Mouse (Mus musculus) layer of hippocampus, adult 11-12 months (tissue): ENCODE results near the gene Klhl9.
"Not testable (repeated sequence)": the region's sequence is repeated elsewhere in the genome, so short reads cannot be mapped to it uniquely, and the experiment has no call there.

ENCODE experiments used
- DNase-seq: peaks from one replicate; pipeline ENCODE4 v3.0.0; 2022; ENCODE audit warnings: low spot score

The Klhl9 gene

DNA sequence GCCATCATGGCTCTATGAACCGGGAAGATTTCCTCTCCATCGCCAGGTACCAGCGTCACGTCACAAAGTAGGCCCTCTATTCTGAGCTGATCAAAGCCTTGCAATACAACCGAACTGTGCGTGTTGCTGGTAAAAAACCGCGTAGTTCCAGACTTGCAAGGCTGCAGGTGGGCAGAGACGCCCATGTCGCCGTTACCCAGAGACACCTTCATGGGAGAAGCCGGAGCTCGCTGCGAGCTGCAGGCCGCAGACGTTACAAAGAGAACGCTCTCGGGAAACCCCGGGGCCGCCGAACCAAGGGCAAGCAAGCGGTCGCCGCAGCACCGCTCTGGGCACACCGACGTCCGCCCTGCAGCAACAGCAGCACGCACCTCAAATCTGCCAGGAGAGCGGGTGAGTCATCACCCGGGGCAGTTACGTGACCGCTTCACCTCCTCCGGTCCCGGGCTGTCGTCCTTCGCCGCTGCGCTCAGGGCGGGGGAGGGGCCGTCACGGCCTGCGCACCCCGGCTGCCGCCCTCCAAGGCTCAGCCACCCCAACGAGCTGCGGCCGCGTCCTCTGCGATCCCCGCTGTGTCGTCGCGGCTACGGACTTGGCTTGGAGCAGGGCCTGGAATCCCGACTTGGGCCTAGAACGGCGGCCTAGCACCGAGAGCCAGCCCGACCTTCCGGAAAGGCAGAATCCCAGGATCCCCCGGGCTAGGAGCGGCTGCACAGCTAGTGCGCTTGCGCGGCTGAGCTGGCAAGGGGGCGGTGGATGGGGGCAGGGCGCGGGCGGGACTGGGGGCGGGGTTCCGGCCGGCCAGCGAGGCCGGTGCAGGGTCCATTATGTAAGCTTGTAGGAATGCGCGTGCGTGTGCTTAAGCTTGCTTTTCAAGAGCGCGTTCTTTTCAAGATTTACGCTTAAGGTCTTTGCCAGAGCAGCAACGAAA, at the start of gene Klhl9, which contains the start of gene Gm26566:
TSS of gene Klhl9 (minus strand) at position 675 of the 931 bp plus-strand sequence.
TSS of gene Gm26566 (plus strand) at position 15 of the 931 bp plus-strand sequence.
- DNase-seq: peak; percentile 87

DNA sequence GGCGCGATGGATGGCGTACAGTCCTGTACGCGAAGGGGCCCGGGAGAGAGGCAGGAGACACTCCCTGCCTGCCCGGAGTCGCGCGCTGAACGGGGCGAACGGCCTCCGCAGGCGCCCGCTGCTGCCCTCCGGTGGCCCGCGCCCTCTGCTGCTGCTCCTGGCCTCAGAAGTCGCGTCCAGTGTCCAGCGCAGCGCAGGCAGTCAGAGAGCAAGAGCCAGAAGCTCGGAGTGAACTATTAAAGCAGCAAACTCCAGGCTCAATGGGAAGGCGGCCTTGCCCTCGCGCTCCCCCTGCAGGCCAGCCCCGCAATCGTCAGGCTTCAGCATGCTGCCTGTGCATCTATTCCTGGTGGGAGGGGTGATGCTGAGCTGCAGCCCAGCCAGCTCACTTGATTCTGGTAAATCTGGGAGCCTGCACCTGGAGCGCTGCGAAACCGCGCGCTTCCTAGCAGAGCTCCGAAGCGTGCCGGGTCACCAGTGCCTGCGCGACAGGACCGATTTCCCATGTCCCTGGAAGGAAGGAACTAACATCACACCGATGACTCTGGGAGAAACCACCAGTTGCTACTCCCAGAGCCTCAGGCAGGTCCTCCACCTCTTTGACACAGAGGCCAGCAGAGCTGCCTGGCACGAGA, 41.2 kb upstream of the Klhl9 start:
- not testable (repeated sequence) for DNase-seq

DNA sequence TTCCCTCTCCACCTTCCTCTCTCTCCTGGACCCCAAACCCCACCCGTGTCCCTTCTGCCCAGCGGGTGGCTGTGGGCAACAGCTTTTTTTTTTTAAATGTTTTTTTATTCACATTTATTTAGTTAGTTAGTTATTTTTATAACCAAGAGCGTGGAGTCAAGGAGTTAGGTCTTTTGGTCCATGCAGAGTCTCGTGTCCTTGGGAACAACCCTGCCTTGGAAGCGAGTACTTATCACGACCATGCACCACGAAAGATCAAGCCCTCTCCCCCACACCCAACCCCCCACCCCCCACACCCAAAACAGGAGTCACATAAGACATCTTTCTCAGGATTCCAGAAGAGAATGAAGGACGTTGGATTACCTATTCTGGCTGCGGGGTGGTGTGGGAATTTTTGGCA, 40.1 kb upstream of the Klhl9 start:
- DNase-seq: not testable (repeated sequence)

DNA sequence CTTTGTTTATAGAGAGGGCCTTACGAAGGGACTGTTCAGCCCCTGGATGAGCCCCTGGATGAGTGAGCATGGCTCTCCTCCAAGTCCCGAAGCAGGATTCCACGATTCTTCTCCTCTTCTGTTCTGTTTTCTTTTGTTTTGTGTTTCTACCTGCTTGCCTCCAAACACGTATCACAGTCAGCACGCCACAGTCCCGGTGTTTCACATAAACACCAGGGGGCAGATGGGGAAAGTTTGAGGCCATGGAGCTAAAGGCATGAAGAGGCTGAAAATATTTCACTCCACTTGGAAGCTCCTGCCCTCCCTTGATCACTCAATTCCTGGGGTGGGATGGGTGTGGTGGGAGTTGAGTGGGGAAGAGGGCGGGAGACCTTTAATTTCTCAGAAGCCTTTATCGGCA, 39.5 kb upstream of the Klhl9 start:
- peak; percentile 83 for DNase-seq

DNA sequence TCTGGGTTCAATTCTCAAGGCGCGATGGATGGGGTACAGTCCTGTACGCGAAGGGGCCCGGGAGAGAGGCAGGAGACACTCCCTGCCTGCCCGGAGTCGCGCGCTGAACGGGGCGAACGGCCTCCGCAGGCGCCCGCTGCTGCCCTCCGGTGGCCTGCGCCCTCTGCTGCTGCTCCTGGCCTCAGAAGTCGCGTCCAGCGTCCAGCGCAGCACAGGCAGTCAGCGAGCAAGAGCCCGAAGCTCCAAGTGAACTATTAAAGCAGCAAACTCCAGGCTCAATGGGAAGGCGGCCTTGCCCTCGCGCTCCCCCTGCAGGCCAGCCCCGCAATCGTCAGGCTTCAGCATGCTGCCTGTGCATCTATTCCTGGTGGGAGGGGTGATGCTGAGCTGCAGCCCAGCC, 38.2 kb upstream of the Klhl9 start:
- DNase-seq: peak; percentile 56

DNA sequence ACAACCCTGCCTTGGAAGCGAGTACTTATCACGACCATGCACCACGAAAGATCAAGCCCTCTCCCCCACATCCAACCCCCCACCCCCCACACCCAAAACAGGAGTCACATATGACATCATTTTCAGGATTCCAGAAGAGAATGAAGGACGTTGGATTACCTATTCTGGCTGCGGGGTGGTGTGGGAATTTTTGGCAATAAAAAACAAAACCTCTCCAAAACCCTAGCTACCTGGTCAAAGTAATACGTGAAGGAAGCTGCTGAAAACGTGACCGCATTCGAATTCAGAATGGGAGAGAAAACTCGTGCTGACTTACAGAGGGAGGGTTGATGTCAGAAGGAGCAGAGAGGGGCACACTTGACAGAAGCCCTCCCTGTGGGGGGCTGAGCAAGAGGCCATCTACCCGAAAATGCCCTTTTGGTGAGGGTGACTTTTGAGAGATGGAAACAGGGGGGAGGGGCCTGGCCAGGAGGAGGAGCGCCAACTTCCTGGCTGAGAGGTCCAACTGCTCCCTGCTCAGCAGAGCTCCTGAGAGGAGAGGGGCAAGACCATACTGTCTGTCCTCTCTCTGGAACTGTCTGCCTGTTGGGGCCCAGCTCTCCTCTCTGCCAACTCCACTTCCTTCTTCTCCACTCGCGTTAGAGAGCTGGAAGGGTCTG, 37.5 kb upstream of the Klhl9 start, which contains the start of gene Gm13283:
TSS of gene Gm13283 (plus strand) at position 510 of the 659 bp plus-strand sequence.
- peak; percentile 49 for DNase-seq

DNA sequence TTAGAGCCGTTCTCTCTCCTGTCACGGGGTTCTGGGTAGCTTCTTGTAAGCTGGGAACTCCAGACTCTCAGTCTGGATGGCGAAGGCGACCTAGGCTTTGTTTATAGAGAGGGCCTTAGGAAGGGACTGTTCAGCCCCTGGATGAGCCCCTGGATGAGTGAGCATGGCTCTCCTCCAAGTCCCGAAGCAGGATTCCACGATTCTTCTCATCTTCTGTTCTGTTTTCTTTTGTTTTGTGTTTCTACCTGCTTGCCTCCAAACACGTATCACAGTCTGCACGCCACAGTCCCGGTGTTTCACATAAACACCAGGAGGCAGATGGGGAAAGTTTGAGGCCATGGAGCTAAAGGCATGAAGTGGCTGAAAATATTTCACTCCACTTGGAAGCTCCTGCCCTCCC, 36.5 kb upstream of the Klhl9 start:
- DNase-seq: peak; percentile 41

DNA sequence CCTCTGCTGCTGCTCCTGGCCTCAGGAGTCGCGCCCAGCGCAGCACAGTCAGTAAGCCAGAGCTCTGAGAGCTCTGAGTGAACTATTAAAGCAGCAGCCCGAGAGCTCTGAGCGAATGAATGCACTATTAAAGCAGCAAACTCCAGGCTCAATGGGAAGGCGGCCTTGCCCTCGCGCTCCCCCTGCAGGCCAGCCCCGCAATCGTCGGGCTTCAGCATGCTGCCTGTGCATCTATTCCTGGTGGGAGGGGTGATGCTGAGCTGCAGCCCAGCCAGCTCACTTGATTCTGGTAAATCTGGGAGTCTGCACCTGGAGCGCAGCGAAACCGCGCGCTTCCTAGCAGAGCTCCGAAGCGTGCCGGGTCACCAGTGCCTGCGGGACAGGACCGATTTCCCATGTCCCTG, 35.4 kb upstream of the Klhl9 start:
- peak; percentile 95 for DNase-seq

DNA sequence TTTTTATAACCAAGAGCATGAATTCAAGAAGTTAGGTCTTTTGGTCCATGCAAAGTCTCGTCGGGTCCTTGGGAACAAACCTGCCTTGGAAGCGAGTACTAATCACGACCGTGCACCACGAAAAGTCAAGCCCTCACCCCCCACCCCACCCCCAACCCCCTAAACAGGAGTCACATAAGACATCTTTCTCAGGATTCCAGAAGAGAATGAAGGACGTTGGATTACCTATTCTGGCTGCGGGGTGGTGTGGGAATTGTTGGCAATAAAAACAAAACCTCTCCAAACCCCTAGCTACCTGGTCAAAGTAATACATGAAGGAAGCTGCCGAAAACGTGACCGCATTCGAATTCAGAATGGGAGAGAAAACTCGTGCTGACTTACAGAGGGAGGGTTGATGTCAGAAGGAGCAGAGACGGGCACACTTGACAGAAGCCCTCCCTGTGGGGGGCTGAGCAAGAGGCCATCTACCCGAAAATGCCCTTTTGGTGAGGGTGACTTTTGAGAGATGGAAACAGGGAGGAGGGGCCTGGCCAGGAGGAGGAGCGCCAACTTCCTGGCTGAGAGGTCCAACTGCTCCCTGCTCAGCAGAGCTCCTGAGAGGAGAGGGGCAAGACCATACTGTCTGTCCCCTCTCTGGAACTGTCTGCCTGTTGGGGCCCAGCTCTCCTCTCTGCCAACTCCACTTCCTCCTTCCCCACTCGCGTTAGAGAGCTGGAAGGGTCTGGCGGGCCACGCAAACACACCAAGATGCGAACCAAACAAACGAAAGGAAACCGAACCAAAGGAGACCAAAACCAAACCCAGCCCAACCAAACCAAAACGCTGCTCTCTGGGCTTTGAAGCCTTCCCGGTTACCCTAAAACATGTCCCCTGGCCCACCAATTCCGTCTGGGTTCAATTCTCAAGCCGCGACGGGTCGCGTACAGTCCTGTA, 34.6 kb upstream of the Klhl9 start:
- not testable (repeated sequence) for DNase-seq

DNA sequence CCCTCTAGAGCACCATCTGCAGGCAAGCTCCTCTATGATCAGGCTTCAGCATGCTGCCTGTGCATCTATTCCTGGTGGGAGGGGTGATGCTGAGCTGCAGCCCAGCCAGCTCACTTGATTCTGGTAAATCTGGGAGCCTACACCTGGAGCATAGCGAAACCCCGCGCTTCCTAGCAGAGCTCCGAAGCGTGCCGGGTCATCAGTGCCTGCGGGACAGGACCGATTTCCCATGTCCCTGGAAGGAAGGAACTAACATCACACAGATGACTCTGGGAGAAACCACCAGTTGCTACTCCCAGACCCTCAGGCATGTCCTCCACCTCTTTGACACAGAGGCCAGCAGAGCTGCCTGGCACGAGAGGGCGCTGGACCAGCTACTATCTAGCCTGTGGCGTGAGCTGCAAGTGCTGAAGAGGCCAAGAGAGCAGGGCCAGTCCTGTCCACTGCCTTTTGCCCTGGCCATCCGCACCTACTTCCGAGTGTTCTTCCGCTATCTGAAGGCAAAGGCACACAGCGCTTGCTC, 32.6 kb upstream of the Klhl9 start, which contains the start of gene Gm13271:
TSS of gene Gm13271 (plus strand) at position 51 of the 523 bp plus-strand sequence.
- DNase-seq: peak; percentile 76

DNA sequence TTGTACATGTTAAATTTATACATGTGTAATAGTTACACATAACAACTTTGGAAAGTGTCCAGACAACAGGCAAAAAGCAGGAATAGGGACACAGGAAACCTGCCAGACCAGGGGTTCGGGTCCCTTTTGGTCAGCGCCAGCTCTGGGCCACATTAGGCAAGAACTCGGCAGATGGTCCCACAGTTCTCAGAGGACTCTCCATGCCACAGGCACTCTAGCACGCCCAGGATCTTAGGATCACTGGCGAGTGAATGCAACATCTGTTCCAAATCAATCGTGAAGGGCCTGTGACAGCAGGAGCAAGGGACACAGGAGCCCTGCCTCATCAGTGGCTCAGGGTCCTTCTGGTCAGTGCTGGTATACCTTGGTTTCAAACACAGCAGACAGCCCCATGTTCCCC, 27.7 kb upstream of the Klhl9 start:
- no peak for DNase-seq

DNA sequence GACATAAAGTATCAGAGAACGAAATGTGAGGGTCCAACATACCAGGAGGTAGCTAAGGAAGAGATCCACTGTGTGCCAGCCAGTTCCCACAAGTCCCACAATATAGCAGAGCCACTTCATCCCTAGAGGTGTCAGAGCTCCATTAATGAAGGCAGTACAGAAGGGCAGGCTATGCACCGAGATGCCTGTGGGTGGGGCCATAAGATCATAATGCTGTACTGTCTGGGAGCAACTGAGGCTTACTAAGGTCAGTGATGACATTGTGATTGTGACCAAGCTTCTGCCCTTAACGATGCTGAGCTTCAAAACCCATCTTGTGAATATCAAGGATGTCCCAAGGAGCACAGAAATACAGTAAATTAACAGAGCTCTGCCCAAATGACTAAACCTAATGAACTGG, 21.9 kb upstream of the Klhl9 start:
- DNase-seq: no peak

DNA sequence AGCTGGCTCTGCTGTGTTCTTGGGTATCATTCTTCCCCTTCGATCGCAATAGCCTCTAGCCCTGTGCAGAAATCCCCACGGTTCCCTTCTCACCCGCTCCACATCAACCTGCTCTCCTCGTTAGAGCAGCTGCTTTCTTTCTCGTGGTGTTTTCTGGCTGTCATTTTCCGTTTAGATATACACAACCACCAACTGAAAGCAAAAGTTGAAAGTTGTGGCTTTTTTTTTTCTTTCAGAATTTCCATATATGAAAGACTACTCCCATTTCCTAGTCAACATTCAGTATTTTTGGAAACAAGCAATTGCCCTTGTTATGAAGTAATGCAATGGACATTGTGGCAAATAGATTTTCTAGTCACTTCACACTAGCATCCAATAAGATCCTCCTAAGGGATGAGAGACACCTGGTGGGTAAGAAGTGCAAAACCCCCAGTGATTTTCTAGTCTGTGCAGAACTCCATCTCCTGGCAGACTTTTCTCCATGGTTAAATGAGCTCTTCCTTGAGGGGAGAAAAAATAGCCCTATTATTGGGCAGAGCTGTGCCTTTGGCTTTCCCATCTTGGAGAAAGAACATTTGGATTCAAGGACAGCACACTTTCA, 20.6 kb upstream of the Klhl9 start:
- no peak for DNase-seq

DNA sequence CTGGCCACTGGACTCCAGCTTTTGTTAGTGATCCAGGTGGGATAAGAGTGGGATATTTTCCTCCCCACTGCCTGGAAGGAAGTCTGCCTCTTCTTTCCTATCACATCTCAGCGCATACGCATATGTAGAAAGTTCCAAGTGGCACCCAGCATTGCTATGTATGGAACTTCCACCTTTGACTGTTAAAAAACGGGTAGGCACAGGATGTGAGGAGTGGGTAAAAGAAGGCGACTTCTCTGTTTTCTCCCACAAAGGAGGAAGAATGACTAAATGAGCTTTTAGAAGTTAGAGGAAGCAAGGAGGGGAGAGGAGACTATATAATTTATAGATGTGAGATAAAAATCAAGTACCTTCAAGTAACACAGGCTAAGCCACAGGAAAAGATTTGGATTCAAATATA, 19.2 kb upstream of the Klhl9 start:
- no peak for DNase-seq

DNA sequence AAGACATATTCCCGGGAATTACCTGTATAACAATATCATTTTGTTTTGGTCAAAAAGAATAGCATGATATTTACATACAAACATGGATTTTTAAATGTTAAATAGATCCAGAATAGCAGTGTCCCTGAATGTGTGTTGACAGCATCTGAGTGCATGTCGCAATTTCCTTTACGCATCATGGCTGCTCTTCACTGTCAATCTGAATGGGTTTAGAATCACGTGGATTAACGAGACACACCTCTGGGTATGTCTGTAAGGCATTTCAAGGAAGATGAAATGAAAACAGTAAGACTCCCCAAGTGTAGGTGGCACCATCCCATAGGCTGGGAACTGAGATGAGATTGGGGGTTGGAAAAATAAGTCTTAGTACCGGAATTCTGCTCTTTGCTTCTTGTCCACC, 16.8 kb upstream of the Klhl9 start:
- no peak for DNase-seq

DNA sequence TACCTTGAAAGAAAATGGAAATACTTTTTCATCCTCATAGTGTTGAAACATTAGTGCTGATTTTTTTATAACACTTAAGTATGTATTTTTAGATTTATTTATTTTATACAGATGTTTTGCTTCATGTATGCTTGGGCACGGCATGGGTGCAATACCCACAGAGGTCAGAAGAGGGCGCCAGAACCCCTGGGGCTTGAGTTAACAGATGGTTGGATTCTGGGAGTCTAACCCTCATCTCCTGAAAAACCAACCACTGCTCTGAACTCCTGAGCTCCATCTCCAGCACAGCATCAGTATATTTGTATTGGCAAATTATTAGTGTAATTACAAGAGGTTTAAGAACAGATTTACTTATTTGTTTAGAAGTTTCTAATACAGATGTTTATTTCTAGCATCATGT, 16.2 kb upstream of the Klhl9 start:
- DNase-seq: peak; percentile 73

DNA sequence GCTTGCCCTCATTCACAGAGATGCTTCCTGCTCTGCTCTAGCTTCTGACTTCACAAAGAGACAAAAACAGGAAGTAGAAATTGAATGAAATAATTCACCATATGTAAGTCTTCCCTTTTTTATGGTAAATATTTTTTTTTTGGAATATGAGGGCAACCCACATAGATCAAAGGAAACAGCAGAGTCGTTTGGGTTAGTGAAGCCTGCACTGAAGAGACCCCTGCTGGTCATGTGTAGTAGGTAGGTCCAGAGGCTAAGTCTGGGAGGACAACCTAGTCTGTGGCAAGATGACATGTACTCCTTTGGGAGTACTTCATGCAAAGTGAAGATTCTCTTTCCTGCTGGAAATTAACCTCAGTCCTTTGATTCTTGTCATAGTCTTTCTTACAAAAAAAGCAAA, 5.1 kb upstream of the Klhl9 start:
- no peak for DNase-seq

DNA sequence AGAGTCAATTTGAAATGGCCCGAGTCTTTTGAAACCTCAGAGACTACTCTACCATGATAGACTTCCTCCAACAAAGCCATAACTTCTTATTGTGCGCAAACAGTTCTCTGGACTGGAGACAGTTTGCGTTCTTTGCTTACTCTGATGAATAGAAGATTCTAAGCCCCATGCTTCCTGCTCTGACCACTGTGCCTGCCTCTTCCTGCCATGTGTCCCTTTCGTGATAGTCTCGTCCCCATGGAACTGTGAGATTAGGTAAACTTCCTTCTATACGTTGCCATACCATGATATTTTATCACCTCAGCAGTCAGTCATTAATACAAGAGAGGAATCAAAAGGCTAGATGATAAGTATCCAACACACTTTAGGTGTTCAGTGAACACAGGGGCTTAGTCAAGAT, 4.5 kb upstream of the Klhl9 start:
- DNase-seq: no peak

DNA sequence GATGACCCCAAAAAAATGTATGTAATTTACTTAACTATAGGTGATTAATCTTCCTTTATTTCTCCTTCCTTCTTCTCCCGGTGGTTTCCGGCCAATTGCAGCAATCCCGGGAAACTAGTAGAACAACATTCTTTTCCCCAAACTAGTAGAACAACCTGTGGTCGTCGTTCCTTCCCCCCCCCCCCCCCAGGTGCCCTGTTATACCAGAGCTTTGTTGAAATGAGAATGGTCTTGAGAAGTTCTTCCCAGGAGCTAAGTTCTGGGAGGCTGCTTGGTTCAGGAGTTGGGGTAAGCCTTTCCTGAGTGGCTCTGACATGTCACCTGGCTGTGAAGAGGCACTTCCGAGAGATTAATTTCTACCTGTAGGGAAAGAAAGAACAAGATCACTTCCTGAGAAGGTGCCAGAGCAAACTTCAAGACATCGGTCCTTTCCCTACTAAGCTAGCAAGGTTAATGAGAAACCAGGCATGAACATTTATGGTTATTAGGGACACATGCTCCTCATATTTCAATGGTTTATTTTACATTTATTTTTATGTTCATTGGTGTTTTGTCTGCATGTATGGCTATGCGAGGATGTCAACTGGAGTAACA, 1.3 kb upstream of the Klhl9 start:
- no peak for DNase-seq

DNA sequence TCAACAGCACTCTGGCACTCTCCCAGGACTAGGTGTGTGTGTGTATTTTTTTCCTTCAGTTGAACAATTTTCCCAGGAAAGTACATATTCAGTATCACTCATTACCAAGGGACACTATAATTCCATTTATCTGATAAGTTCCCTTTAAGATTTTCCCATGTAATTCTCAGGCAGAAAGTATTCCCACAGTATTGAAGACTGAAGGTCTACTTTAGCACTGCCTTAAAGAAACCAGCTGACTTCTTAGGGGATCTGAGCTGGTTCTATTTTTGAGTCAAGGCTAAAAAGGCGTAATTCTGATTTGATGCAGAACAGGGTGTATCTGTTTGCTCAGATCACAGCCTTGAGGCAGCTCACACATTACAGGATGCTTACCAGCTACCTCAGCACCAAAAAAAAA, 3.5 kb downstream of the Klhl9 start:
- DNase-seq: no peak
